Mouse (Mus musculus): ENCODE results near the gene Auh.

GRCm38 (mm10) chr13:52883084-52883959 lies 46.2 kb downstream of the Auh start:
- TF ChIP-seq CTCF (IDR thresholded peaks at IDR 0.05; ENCODE audit: borderline replicate concordance, insufficient read depth, low read depth, low read length) (no peak), POLR2A (IDR thresholded peaks at IDR 0.05; ENCODE audit: borderline replicate concordance, insufficient read depth, low read length) (no peak)

Data from cerebellum, adult 2 months (tissue).